Mouse (Mus musculus): ENCODE measurements at regions not wholly inside any gene's neighbourhood (a gene's known extent, or its start where the extent isn't known, plus 50 kb on each side); places are given as distances from the start of the nearest gene placed in this dataset.

DNA sequence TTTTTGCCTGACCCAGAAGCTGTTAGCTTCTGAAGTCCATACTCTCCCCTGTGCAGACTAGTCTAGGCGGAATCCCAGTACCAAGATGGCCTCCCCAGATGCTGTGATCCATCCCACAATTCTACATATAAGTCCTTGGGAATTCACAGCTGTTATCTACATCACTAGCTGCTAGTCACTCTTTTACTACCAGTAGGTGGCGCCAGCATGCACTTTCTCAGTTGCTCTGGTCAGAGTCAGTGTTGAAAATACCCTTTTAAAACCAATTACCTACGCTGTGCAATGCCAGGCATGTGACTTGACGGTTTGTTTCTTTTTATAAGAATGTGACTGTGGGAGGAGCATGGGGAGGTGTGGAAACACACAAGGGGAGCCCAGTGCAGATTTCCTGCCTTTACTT, 348.3 kb downstream of the Xylt1 start:
- TF ChIP-seq POLR2A (IDR thresholded peaks at IDR 0.05; ENCODE audit: low read depth, low read length) (no peak), CTCF (IDR thresholded peaks at IDR 0.05; ENCODE audit: extremely low read depth, insufficient read depth, insufficient read length, insufficient replicate concordance) (no peak)

All from spleen, adult 2 months (tissue).